Mouse (Mus musculus) B cell, adult (primary cell): ENCODE data around the gene Aamdc. TPM values are rescaled to one million over a fixed set of nuclear protein-coding genes. Genes with fewer than 3 reads are reported as not detected.

Experiments
- total RNA-seq: library from RNA; stranded (reverse); gene quantifications from 4 replicates; pipeline ENCODE4 v1.2.4, GENCODE M21; 2023; ENCODE audit not compliant: inconsistent age

The Aamdc gene
- total RNA-seq, result 9.0 to 11.2 TPM (median 9.8 TPM) in 4 replicates

GRCm38 (mm10) chr7:97579067-97579975 is at the start of gene Aamdc, which contains the start of gene Rsf1:
Gene Aamdc, minus strand, starts transcription at chr7:97579497.
Gene Rsf1, plus strand, starts transcription at chr7:97579889.

Other genes with a start within 250 kb of the Aamdc start
- gene Usp35, start 247.5 kb downstream of the Aamdc start, total RNA-seq, result 5.2 to 8.0 TPM (median 5.9 TPM) in 4 replicates
- gene Kctd21, start 247.2 kb downstream of the Aamdc start, total RNA-seq, result 1.2 to 1.7 TPM (median 1.3 TPM) in 4 replicates
- gene Alg8, start 207.9 kb downstream of the Aamdc start, total RNA-seq, result 14.9 to 17.7 TPM (median 15.9 TPM) in 4 replicates
- gene Ndufc2, start 179.5 kb downstream of the Aamdc start, total RNA-seq, result 53.9 to 65.9 TPM (median 63.7 TPM) in 4 replicates
- gene Thrsp, start 161.8 kb downstream of the Aamdc start, total RNA-seq, result not detected in 4 replicates
- 5.8 to 8.7 TPM (median 8.1 TPM) in 4 replicates for gene Kctd14, start 128.2 kb downstream of the Aamdc start, total RNA-seq
- gene Ints4, start 98.5 kb downstream of the Aamdc start, total RNA-seq, result 76.2 to 94.9 TPM (median 82.3 TPM) in 4 replicates
- 74.5 to 87.7 TPM (median 77.4 TPM) in 4 replicates for gene Rsf1, start 392 bp upstream of the Aamdc start, total RNA-seq
- gene Clns1a, start 117.1 kb upstream of the Aamdc start, total RNA-seq, result 50.6 to 52.7 TPM (median 51.4 TPM) in 4 replicates
- 0.42 to 0.99 TPM in 2 of 4 replicates, not detected in the others for gene Aqp11, start 158.8 kb upstream of the Aamdc start, total RNA-seq
- 2.8 to 4.5 TPM (median 2.9 TPM) in 4 replicates for gene Pak1, start 209.0 kb upstream of the Aamdc start, total RNA-seq